Mouse (Mus musculus): Measurements from ENCODE around the gene Mst1.

Gene Mst1

DNA sequence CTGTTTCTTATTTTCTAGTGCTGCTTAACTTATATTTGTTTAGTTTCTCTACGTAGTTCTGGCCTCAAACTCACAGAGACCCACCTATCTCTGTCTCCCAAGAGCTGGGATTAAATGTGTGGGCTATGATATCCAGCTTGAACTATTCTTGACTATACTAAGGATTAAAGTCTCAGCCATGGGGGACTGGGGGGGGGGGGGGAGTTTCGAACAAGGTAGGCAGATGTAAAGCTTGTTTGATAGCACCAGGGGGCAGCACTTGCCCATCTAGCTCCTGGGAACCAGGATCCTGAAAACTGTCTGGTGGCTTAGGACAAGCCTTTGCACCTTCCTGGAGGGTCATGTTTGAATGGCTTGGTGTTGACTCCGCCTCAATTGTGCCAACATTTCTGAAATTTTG, 15.3 kb downstream of the Mst1 start:
- DNase-seq (ENCODE audit: low spot score in 2 of 2), result no peak

DNA sequence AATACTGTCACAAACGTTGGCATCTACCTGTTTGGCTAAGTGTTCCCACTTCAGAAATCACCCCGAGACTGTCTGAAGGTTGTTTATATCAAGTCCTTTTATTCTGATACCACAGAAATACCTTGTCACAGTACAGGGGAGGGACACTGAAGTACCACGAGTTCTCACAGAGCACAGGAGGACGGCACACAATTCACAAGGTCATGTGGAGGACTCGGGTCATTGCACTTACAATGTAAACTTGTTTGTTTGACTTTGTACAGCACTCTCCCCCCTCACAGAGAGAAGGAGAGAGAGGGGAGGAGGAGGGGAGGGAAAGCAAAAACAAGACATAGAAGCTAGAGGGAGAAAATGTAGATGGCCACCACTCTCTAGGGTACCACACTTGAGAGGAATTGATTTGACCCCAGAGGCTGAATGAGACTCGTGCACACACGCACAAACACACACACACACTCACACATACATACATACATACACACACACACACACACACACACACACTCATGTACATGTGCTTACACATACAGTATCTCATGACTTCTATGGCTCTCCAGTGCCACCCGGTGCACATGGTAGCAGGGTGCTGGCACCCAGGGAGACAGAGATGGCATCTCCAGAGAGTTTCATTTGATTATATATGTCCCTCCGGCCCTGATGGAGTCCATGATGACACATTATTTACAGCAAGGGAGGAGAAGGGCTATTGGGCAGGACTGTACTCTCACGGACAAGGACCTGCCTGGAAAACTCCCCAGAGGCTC, 15.9 kb downstream of the Mst1 start:
- no peak for DNase-seq (ENCODE audit: low spot score in 2 of 2)

DNA sequence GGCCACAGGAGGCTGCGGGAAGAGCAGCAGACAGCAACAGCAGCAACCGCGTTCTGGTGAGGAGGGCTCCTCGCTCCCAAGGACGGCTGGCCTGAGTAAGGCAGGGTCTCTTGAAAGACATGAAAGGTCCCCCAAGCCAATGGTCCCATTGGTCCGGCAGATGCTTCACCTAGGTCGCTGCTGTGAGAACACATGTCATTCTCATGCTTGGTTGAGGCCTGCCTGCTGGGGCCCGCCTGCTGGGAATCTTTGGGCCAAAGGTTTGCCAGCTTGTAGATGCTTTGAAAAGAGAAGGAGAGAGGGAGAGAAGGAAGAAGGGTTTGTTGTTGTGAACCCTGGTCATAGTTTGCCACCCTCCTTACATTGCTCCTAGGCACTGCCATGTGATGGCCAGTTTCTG, 19.4 kb downstream of the Mst1 start:
- DNase-seq (ENCODE audit: low spot score in 2 of 2), result no peak

DNA sequence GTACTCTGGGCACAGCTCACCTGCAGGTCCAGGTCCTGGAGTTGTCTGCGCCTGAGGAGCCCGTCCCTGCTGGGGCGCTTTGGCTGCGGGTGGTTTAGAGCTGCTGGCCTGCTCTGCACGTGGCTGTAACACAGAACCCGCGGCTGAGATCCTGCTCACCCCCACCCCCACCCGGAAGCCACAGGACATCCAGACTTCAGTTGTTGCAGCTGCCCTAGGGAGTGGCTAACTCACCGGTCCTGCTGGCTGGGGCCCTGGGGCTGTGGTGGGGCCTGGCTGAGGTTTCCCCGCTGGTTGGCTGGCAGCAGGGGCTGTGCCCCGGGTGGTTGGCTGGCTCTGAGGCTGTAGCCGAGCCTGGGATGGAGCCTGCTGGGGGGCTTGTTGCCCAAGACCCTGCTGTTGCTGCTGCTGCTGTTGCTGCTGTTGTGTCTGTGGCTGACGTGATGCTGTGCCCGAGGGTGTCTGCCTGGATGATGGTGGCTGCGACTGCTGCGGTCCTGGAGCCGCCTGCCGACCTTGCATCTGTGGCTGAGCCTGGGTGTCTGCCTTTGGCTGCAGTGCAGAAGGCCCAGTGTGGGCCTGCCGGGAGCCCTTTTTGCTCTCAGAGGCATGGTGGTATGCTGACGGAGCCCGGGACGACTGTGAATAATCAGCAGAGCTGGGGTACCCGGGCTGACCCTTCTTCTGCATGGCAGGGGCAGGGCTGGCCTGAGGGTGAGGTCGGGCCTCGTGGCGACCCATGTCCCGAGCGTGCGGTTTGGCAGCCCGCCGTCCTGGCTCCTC, 24.7 kb downstream of the Mst1 start:
- DNase-seq (ENCODE audit: low spot score in 2 of 2), result no peak

DNA sequence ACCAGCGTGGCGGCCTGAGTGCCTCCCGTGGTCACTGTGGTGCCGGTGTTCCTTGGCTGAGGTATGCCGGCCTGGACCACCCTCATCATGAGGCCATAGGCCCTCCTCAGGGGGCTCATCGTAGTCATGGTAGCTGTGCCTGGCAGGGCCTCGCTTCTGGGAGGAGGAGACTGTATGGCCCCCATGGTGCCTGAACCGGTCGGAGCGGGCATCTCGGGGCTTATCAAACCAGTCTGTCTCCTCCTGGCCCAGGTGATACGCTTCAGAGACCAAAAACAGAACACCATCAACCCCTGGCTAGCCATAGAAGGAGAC, 25.3 kb downstream of the Mst1 start:
- no peak for DNase-seq (ENCODE audit: low spot score in 2 of 2)

DNA sequence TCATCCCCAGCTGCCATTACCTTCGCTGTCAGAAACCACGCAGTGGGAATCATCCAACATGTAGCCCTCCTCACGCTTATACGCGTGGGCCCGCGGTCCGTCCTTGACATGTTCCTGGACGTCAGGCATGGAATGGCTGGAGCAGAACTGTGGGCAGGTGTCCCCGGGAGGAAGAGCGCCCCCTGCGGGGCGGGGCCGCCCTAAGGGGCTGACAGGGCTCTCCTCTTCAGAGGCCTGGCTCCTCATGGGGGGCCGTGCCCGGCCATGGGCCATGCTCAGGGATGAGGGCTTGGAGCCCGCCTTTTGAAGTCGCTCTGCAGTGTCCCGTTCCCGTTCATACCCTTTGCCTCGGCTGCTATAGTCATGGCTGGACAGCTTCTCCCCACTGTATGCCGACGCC, 25.9 kb downstream of the Mst1 start:
- DNase-seq (ENCODE audit: low spot score in 2 of 2), result no peak

DNA sequence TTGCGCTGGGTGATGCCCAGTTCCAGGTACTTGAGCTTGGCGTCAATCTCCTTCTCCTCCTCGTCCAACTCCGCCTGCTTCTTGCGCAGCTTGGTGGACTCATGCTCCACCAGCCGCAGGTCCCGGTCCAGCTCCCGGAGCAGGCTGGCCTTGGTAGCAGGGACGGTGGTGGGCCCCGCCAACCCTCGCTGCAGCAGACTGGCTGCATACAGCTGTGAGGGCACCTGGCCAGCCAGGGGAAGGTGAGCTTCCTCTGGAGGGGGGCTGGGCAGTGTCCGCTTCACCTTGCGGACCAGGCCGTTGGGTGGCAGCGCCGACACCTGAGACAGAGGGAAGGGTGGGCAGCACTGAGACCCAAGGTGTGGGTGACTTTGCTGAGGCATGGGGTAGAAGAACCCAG, 27.6 kb downstream of the Mst1 start:
- no peak for DNase-seq (ENCODE audit: low spot score in 2 of 2)

DNA sequence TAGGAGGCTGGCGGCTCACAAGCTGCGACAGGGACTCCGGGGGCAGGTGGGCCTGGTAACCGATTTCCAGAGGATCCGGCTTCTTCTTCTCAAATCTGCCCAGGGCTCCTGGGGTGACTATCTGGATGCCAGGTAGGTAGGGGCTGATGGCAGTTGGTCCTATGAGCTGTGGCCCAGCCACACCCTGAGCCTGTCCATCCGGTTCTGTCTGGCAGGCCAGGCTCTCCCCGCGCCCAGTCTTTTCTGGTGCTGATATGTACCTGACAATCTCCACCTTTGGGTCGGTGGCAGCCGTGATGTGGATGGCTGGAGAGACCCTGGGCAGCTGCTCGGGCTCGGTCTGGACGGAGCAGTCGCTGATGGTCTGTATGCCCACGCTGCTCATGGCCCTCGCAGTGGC, 29.9 kb downstream of the Mst1 start:
- no peak for DNase-seq (ENCODE audit: low spot score in 2 of 2)

DNA sequence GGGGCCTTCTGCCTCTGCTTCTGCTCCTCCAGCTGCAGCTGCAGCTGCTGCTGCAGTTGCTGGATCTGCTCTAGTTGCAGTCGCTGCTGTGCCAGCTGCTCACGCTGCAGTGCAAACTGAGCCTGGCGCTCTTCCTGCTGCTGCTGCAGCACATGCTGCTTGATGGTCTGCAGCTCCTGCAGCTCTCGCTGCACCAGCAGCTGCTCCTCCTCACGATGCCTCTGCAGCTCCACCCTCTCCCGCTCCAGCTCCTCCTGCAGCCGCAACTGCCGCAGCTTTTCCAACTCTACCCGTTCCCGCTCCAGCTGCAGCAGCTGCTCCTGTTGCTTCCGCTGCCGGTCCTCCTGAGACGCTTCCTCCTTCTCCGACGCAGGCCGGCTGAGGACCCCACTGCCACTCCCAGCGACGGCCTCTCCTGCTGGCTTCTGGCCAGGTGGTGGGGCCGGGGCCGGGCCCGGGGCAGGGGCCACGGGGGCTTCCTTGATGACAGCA, 30.9 kb downstream of the Mst1 start:
- DNase-seq (ENCODE audit: low spot score in 2 of 2), result no peak

DNA sequence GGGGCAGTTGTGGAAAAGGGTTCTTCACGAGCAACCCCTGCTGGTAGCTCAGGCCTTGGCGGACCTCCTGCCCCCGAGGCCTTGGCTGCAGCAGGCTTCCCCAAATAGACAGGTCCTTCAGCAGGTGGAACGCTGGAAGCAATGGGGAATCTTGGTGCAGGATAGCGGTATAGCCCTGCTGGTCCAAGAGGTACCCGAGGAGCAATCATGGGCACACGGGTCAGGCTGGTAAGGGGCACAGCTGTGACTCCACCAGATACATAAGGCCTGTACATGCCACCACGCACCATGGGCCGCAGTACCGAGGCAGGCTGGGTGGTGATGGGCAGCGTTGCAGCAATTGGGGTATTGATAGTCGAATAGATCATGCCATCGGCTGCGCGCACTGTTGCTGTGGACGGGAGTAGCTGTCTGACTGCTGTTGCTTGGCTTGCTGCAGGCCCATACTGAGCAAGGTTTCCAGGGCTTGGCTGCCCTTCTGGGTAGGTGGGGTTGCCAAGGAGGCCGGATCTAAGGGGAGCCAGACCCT, 31.4 kb downstream of the Mst1 start:
- no peak for DNase-seq (ENCODE audit: low spot score in 2 of 2)

DNA sequence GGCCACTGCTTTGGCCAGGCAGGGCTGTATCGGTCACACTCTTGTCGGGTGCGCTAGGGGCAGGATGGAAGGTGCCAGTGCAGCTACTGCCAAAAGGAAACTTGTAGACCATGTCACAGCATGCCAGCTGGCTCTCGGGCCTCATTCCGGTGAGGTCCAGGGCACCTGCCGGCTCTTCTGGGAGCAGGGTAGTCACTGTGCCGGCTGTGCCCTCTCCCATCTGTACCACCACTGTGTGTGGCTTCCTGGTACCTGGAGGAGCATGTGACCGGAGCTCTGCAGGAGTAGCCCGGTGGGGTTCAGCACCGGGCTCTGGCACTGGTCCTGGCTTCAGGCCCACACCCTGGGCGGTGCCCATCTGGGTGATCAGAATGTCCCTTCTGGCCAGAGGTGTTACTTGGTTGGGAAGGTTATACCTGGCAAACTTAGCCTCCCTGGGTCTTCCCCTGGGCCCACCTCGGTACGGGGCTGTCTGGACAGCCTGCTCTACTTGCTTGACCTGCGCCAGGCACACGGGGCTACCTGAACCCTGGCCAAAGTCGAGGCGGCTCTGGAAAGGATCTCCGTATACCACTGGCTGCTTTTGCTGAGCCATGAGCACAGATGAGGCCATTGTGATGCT, 32.6 kb downstream of the Mst1 start:
- no peak for DNase-seq (ENCODE audit: low spot score in 2 of 2)

DNA sequence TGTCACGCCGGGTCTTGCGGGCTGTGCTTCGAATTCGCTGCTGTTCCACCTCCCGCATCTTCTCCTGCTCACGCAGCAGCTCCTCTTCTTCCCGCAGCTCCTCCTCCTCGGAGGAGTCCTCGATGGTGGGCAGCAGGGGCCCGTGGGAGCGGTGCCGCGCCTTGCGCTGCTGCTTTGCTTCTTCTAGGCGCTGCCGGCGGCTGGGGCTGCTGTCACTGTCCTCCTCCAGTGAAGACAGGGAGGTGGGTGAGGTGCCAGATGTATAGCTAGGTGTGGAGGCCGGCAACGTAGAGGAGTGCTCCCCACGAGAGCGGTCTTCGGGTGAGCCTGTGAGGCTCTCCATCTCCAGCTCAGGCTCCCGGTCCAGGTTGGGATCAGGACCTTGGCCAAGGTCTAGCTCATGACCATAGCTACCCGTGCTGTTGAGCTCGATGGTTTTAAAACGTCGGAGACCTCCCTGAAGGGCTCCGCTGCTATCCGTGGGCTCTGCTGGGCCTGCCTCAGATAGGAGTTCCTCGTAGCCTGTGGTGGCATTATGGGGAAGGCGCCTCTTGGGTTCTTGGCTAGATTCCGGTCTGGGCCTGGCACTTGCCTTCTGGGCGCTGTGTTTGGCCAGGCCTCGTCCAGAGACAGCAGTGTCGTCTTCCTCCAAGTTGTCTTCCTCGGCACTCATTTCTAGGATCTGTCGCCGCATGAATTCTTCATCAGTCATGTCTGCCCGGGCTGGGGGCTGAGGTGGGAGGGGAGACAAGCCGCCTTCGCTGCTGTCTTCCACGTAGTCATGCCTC, 35.2 kb downstream of the Mst1 start:
- DNase-seq (ENCODE audit: low spot score in 2 of 2), result no peak

DNA sequence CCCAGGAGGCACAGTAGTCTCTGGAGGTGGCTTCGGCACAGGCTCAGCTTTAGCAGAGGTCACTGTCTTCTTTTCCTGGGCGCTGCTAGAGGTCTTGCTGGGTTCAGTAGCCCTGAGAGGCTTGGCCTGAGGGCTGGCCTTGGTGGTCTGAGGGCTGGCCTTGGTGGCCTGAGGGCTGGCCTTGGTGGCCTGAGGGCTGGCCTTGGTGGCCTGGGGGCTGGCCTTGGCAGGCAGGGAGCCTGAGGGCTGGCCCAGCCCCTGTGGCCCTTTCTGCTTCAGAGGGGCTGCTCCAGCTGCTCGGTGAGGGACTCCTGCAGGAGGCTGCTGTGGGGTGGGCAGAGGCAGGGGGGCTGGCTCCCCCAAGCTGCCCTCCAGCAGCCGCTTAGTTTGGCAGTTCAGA, 36.9 kb downstream of the Mst1 start:
- no peak for DNase-seq (ENCODE audit: low spot score in 2 of 2)

DNA sequence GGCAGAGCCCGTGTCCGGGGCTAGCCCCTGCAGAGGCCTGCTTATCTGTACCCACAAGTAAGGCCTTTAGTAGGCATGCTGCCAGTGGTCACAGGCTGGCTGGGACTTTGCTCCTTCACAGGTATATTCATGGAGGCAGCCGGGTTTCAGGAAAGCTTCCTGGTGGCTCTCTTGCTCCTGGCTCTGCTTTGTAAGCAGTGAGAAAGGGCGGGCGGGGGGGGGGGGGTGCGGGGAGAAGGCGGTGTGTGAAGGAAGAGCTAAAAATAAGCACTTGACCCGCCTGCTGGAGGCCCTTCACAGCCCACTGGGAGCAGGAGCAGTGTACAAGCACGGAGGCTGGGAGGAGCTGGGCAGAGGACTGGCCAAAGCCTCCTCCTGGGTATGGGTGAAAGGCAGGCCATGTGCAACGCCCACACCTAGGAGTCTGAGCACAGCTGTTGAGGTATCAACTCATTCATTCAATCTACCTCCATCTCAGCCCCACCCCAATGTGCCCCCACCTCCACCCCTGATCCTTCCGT, 39.7 kb downstream of the Mst1 start:
- DNase-seq (ENCODE audit: low spot score in 2 of 2), result no peak

DNA sequence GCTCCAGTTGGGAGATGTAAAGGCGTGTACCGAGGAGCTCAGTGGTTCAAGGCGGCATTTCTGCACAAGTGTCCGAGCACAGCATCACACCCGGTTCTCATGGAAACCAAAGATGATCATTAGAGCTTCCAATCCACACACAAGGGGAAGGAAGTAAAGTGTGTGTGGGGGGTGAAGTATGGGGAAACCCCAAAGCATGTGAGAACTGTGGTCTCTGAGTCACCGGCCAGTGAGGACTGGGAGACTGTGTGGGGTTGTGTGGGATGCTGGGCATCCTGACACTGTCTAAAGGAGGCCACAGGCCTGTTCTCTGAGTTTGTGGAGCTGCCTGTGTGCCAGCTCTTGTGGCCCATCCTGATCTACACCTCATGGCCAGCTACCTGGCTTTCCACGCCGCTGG, 40.4 kb downstream of the Mst1 start:
- DNase-seq (ENCODE audit: low spot score in 2 of 2), result no peak

DNA sequence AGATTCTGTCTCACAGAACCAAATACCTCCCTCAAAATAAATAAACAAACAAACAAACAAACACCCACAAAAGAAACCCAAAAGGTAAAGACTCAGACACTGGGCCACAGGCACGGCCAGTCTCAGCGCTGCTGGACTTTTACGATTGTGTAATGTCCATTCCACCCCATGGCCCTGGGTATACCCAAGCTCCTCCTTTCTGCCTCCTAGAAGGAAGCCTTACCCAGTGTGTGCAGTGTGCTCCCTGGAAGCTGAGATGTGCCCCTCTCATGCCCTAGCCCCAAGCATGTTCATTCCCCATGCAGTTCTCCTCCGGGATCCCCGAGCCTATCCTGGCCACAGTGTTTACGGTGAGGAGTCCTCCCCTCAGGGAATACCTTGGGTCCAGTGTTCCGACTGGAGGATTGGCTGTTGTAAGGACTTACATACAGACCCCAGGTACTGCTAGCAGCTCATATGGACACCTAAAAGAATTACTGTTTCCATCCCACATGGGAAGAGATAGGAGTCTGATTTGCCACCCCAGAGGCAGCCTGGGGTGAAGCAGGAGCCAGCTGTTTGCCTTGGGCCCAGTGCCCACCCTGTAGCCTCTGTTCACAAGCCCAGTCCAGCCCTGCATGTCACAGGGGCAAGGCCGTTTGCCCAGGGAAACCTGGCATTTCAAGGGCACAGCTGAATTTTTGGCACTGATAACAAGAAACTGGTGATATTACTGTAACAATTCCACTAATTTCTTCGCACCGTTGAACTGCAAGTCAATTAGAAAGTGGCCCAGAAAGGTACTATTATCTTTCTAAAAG, 41.1 kb downstream of the Mst1 start:
- no peak for DNase-seq (ENCODE audit: low spot score in 2 of 2)

DNA sequence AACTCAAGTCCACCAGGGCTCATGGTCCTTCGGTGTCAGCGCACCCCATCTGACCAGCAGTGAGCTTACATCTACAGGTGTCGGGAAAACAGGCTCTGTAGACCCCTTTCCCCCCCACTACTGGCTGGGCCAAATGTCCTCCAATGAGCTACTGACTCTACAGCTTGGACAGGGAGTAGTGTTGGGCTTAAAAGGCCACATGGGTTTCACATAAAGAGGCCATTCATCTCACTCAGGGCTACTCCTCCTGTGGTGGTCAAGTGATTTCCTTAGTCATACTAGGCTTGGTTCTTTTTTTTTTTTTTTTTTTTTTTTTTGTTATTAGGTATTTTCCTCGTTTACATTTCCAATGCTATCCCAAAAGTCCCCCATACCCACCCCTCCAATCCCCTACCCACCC, 43.7 kb downstream of the Mst1 start:
- DNase-seq (ENCODE audit: low spot score in 2 of 2), result no peak

DNA sequence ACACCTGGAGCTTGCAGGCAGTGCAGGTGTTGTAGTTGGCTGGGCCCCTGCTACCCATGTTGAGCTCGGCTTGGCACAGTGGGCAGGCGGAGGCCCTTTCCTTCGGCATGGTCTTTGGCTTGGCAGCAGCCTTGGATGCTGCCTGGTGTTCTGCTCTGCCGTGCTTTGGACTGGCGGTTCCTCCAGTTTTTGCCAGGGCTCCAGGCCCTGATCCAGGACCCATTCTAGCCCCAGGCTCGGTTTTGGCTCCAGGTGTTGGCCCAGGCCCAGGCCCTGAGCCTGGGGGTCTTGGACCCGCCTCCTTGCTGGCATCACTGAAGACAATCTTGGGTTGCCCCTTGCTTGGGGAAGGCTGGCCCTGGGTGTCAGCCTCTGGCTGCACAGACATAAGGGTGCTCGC, 45.5 kb downstream of the Mst1 start:
- DNase-seq (ENCODE audit: low spot score in 2 of 2), result no peak

DNA sequence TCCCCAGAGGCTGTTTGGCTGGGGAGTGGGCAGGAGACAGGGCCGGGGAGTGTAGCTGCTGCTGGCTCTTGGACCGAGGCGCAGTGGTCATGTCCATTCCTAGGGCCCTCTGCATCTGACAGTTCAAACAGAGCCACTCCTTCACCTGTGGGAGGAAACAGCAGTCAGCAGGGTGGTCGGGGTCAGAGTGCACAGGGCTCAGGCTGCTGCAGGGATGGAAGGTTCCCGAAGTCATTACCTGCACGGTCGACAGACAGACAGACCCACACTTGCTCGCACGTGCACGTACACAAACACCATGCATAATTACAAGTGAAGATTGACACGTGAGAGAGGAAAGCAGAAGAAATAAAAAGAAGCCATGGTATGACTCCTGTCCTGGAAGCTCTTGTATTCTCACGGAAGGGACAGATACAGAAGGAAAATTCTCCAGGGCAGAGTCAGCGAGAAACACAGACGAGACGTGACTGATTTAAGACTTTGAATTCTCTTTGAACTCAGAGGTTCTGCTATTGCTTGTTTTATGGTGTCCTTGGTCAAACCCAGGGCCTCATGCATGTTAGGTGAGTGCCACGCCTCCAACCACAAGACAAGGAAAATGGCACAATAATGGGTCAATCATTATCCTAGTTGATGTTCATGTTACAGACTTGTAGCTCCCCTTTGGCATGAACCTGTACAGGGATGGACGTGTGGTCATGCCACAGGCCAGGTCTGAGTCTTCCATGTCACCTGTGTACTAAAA, 46.4 kb downstream of the Mst1 start:
- DNase-seq (ENCODE audit: low spot score in 2 of 2), result no peak

DNA sequence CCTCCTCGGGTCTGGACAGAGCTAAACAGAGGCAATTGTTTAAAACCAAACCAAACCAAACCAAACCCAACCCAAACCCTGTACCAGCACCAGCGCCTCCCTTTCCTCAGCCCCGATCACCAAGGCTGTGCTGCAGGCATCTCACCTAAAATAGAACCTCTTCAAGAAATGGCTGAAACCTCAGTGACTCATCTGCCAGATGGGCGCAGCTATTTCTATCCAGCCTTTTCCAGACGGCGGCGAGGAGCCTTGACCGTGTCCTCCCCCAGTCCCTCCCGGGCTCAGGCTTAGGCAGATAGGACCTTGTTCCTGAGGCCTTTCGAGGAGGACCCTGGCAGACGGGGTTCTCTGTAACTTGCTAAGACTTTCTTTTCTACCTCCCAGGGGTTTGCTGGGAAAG, 48.0 kb downstream of the Mst1 start:
- DNase-seq (ENCODE audit: low spot score in 2 of 2), result no peak
